Mouse (Mus musculus): ENCODE measurements at regions not wholly inside any gene's neighbourhood (a gene's known extent, or its start where the extent isn't known, plus 50 kb on each side); places are given as distances from the start of the nearest gene placed in this dataset.

- 85% methylated on average over 4 of the region's 4 CpGs for WGBS
- no peak for ATAC-seq (ENCODE audit: low FRiP score, low read depth)
These were observed 414.0 kb upstream of the Rgma start for GRCm38 (mm10) chr7:72961321-72961720.

DNA sequence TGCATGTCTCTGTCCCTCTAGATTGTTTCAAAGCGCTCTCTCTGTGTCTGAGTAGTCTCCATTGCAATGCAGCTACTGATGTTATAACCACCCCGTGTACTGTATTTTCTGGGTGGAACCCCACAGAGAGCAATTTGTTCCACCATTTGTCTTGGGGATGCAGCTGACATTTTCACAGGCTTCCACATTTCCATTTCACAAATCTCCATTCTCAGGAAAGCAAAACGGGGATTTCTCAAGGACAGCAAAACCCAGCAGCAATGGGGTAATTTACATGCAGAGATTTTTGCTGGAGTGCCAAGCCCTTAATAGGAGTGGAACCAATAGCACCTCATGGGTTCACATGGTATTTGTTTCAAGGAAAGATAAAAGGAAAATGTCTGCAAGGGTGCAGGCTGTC lies 412.5 kb upstream of the Rgma start:
- Histone ChIP-seq H3K27ac (no peak overlapping the region), H3K27me3 (no peaks in the 10 kb centered on the region), H3K9ac (no peak overlapping the region), H3K4me3 (no peak overlapping the region), H3K9me3 (no peaks in the 10 kb centered on the region), H3K36me3 (no peaks in the 10 kb centered on the region), H3K4me1 (0 out of 2 replicates have a peak, but pooled peaks cover 2% of the 10 kb centered on the region), H3K4me2 (replicated peaks) (no peak overlapping the region)
- WGBS = 49% methylated on average over 3 of the region's 3 CpGs
- ATAC-seq (ENCODE audit: low FRiP score, low read depth) = no peak

More at GRCm38 (mm10) chr7:72961321-72961720, 414.0 kb upstream of the Rgma start:
- Histone ChIP-seq H3K4me2 (replicated peaks) (no peak overlapping the region), H3K4me3 (no peak overlapping the region), H3K27ac (no peak overlapping the region), H3K9ac (no peak overlapping the region), H3K4me1 (peaks cover 5% of the 10 kb centered on the region; the same call in 1 of the 2 replicates), H3K9me3 (no peaks in the 10 kb centered on the region), H3K27me3 (no peaks in the 10 kb centered on the region), H3K36me3 (no peaks in the 10 kb centered on the region)

- H3K4me3 ChIP-seq = no peak overlapping the region
- H3K4me1 ChIP-seq = no peaks in the 10 kb centered on the region
- 83% methylated on average over 3 of the region's 3 CpGs for WGBS
- H3K4me2 ChIP-seq (replicated peaks) = no peak overlapping the region
- H3K9ac ChIP-seq = no peak overlapping the region
- no peaks in the 10 kb centered on the region for H3K27me3 ChIP-seq
- peak; percentile 48; the same call in 1 of the 2 replicates for ATAC-seq (ENCODE audit: low FRiP score, low read depth)
- H3K9me3 ChIP-seq = no peaks in the 10 kb centered on the region
- no peaks in the 10 kb centered on the region for H3K36me3 ChIP-seq
- no peak overlapping the region for H3K27ac ChIP-seq
These were observed 411.4 kb upstream of the Rgma start for GRCm38 (mm10) chr7:72963908-72964307.

DNA sequence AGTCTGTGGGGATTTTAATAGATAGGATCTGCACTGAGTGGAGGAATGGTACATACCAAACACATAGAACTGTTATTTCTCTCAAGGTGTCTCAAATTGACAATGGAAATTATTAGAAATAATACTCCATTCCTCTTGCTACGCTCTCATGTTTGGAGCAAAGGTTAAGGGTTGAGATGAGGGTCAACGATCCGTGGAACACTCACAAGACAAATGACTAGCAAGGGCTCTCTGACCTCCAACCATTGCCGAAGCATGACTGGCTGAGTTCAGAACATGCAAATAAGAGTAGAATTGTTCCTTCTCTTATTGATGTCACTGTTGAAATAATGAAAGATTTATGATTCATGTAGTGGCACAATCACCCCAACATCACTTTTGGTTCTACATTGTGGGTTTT lies 407.1 kb upstream of the Rgma start:
- 77% methylated on average over 4 of the region's 4 CpGs for WGBS
- H3K4me3 ChIP-seq = no peak overlapping the region
- H3K4me2 ChIP-seq (replicated peaks) = no peak overlapping the region
- H3K27me3 ChIP-seq = no peaks in the 10 kb centered on the region
- no peaks in the 10 kb centered on the region for H3K9me3 ChIP-seq
- no peaks in the 10 kb centered on the region for H3K4me1 ChIP-seq
- H3K36me3 ChIP-seq = no peaks in the 10 kb centered on the region
- no peak overlapping the region for H3K27ac ChIP-seq
- ATAC-seq (ENCODE audit: low FRiP score, low read depth) = no peak
- no peak overlapping the region for H3K9ac ChIP-seq

DNA sequence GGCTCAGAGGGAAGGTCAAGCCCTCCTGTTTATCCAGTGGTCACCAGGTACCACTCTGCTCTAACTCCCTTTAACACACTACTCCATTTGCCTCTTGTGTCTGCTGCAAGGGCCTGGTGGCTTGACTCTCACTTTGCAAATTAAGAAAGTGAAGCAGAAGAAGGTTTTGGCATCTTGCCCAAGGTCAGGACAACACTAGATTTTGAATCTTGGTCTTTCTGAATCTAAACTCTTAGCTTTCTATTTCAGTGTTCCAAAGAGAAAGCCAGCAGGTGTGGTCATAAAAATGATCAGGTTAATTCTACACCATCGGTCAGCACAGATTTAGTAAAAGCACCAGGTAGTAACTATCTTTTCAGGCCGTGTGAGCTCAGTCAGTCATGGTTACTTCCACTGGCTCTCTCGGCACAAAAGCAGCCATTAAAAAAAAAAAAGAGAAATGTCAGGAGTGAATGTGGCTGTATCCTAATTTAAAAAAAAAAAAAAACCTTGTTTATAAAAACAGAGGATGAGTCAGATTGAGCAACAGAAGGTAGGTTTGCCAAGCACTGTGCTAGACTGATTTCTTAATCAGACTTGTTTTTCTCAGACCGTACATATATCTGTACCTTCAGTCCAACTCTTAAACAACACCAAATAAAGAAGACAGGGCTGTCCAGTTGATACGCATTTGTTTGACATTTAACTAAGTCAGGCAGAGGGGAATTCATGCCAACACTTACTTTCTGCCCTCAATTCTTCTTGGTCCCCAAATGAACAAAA lies 403.6 kb upstream of the Rgma start:
- Histone ChIP-seq H3K36me3 (no peaks in the 10 kb centered on the region), H3K9me3 (no peaks in the 10 kb centered on the region), H3K27ac (no peak overlapping the region), H3K4me1 (no peaks in the 10 kb centered on the region), H3K4me2 (replicated peaks) (no peak overlapping the region), H3K9ac (no peak overlapping the region), H3K4me3 (no peak overlapping the region), H3K27me3 (no peaks in the 10 kb centered on the region)
- no peak for ATAC-seq (ENCODE audit: low FRiP score, low read depth)
- WGBS = 77% methylated on average over 5 of the region's 5 CpGs

DNA sequence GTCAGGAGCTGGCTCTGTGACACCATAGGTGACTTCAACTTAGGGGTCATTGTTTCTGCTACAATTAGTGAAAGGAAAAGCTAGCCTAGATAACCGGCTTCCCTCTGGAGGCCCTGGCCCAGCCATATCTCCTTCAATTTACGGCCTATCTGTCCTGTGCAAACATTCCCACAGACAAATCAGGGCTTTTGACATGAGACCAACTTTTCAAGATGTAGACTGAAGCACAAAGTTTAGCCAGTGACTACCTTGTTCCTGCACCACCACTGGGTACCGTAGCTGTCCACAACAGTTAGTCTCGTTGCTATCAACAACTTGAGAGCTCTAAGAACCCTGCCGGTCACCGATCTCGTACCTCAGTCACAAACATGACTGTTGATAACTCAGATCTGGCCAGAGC lies 402.9 kb upstream of the Rgma start:
- ATAC-seq (ENCODE audit: low FRiP score, low read depth) = no peak
- no peak overlapping the region for H3K27ac ChIP-seq
- no peaks in the 10 kb centered on the region for H3K4me1 ChIP-seq
- H3K4me3 ChIP-seq = no peak overlapping the region
- H3K9me3 ChIP-seq = no peaks in the 10 kb centered on the region
- no peaks in the 10 kb centered on the region for H3K36me3 ChIP-seq
- no peak overlapping the region for H3K9ac ChIP-seq
- H3K4me2 ChIP-seq (replicated peaks) = no peak overlapping the region
- WGBS = 83% methylated on average over 7 of the region's 7 CpGs
- H3K27me3 ChIP-seq = no peaks in the 10 kb centered on the region

DNA sequence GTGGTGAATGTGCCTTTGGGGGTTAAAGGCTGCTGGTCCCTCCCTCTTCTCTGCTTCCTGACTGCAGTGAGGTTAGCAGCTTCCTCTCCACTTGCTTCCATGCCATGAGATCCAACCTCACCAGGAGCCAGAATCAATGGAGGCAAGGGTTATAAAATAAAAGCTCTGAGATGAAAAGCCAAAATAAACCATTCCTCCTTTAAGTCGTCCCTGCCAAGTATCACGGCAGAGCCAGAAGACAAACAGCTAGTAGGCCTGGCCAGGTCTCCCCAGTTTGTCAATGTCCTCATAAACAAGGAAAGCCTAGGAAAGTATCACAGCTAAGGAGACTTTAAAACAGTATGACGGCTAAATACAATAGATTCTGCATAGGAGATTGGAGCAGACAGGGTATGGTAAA lies 401.5 kb upstream of the Rgma start:
- 62% methylated on average over 3 of the region's 3 CpGs for WGBS
- no peaks in the 10 kb centered on the region for H3K36me3 ChIP-seq
- ATAC-seq (ENCODE audit: low FRiP score, low read depth) = no peak
- H3K9me3 ChIP-seq = no peaks in the 10 kb centered on the region
- H3K27ac ChIP-seq = no peak overlapping the region
- no peaks in the 10 kb centered on the region for H3K27me3 ChIP-seq
- no peak overlapping the region for H3K4me2 ChIP-seq (replicated peaks)
- H3K9ac ChIP-seq = no peak overlapping the region
- H3K4me3 ChIP-seq = no peak overlapping the region
- H3K4me1 ChIP-seq = no peaks in the 10 kb centered on the region

DNA sequence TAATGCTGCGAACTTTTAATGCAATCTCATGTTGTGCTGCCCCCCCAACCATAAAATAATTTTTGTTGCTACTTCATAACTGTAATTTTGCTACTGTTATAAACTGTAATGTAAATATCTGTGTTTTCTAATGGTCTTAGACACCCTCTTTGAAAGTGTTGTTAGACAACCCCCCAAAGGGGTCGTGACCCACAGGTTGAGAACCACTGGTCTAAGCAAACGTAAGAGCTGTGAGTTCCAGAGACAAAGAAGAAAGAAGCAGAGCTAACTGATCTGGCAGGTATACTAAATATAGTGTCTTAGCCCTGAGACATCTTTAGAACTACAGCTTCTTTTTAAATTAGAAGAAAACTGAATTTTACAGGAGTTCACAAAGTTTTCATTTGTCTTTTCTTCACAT lies 400.9 kb upstream of the Rgma start:
- H3K4me3 ChIP-seq = no peak overlapping the region
- H3K9me3 ChIP-seq = no peaks in the 10 kb centered on the region
- no peak overlapping the region for H3K27ac ChIP-seq
- no peak for ATAC-seq (ENCODE audit: low FRiP score, low read depth)
- no peaks in the 10 kb centered on the region for H3K36me3 ChIP-seq
- no peaks in the 10 kb centered on the region for H3K4me1 ChIP-seq
- WGBS = 78% methylated on average over 3 of the region's 3 CpGs
- H3K4me2 ChIP-seq (replicated peaks) = no peak overlapping the region
- H3K27me3 ChIP-seq = no peaks in the 10 kb centered on the region
- H3K9ac ChIP-seq = no peak overlapping the region

DNA sequence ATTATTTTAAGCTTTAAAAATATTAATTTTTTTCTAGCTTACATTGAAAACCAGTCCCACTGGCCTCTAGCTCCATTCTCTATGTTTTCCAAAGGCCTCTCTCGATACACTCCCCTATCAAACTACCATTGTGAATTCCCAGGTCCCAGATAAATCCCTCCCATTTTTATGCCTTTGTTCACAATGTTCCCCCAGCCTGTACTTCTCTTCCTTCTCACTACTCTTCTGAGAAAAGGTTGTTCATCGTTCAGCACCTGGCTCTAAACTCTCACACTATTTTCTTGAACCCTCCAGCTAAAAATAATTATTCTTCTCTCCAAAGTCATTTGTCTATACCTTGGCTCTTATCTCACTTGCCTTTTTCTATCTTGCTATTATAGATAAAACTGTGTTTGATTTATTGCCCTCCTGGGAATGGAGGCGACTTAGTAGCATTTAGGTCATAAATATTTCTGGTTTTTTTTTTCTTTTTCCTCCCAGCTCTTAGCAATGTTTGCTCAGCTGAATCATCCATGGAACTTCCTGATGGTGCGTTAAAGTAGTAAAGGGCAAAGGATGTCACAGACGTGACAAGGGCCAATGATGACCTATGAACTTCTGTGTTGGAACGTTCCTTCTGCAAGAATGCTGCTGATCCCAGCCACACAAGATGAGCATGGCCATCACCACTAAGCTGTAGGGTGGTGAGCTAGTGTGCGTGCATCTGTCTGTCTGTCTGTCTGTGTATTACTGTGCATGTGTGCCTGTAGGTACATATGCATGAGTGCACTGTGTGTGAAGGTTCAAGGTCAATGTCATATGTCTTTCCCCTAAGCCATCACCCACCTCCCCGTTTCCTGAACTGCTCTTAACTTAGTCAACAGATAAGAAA lies 384.5 kb upstream of the Rgma start:
- H3K27ac ChIP-seq = no peak overlapping the region
- no peak overlapping the region for H3K4me2 ChIP-seq (replicated peaks)
- H3K9ac ChIP-seq = no peak overlapping the region
- H3K4me3 ChIP-seq = no peak overlapping the region
- 72% methylated on average over 8 of the region's 8 CpGs for WGBS
- peaks cover 4% of the 10 kb centered on the region; the same call in 1 of the 2 replicates for H3K9me3 ChIP-seq
- no peaks in the 10 kb centered on the region for H3K36me3 ChIP-seq
- no peaks in the 10 kb centered on the region for H3K4me1 ChIP-seq
- no peak for ATAC-seq (ENCODE audit: low FRiP score, low read depth)
- H3K27me3 ChIP-seq = no peaks in the 10 kb centered on the region

- Histone ChIP-seq H3K27ac (no peak overlapping the region), H3K36me3 (no peaks in the 10 kb centered on the region), H3K9ac (no peak overlapping the region), H3K4me3 (no peak overlapping the region), H3K9me3 (no peaks in the 10 kb centered on the region), H3K27me3 (no peaks in the 10 kb centered on the region), H3K4me1 (peaks cover 5% of the 10 kb centered on the region; the same call in 1 of the 2 replicates), H3K4me2 (replicated peaks) (no peak overlapping the region)
- ATAC-seq (ENCODE audit: low FRiP score, low read depth) = no peak
- WGBS = 23% methylated on average over 5 of the region's 5 CpGs
These were observed 376.9 kb upstream of the Rgma start for GRCm38 (mm10) chr7:72998374-72998773.

DNA sequence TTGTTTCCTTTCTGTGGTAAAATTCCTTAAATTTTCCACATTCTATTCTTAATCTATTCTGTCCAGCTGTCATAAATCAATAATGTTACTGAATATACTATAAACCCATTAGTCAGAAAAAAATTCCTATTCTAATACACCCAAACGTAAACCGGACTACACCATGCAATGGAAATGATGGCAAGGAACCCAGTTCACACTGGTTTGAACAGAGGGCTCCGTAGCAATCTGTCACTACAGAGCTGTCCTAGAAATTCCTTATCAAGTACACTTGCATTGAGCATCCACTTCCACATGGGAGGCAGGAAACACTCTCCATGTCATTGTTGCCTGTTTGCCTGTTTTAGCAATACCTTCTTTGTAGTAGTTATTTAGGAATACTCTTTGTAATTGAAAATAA lies 356.2 kb upstream of the Rgma start:
- H3K36me3 ChIP-seq = no peaks in the 10 kb centered on the region
- ATAC-seq (ENCODE audit: low FRiP score, low read depth) = no peak

GRCm38 (mm10) chr7:73019764-73020354 lies 355.4 kb upstream of the Rgma start:
- 47% methylated on average over 1 of the region's 1 CpGs for WGBS
- H3K9me3 ChIP-seq = no peaks in the 10 kb centered on the region
- H3K27me3 ChIP-seq = no peaks in the 10 kb centered on the region
- no peaks in the 10 kb centered on the region for H3K36me3 ChIP-seq
- no peak for ATAC-seq (ENCODE audit: low FRiP score, low read depth)
- H3K9ac ChIP-seq = no peak overlapping the region
- no peak overlapping the region for H3K4me2 ChIP-seq (replicated peaks)
- H3K27ac ChIP-seq = no peak overlapping the region
- H3K4me1 ChIP-seq = no peaks in the 10 kb centered on the region
- no peak overlapping the region for H3K4me3 ChIP-seq

More for the DNA sequence above, 356.2 kb upstream of the Rgma start:
- WGBS = 76% methylated on average over 3 of the region's 3 CpGs
- H3K9me3 ChIP-seq = no peaks in the 10 kb centered on the region
- H3K9ac ChIP-seq = no peak overlapping the region
- H3K27ac ChIP-seq = no peak overlapping the region
- H3K27me3 ChIP-seq = no peaks in the 10 kb centered on the region
- H3K4me3 ChIP-seq = no peak overlapping the region
- H3K4me1 ChIP-seq = no peaks in the 10 kb centered on the region
- H3K4me2 ChIP-seq (replicated peaks) = no peak overlapping the region
